Comparison of ENCODE assay signal across 26 mouse cellular contexts in the genomic region with DNA sequence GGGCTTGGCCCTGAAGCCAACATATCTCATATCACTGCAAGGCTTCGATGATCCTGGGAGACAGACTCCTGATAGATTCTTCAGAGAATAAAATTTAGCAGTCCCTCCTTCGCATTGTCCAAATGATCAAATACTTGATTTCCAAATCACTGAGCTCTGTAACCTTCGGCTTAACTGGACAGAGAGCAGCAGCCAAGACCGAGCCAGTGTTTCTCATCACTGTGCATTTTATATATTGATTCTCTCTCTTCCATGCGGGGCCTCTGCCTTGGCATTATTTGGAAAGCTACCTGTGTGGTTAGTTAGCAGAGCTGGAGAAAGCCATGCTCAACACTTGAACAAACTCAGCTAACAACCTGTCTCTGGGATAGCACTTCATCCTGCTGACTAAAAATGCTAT. TPM values are rescaled to one million over a fixed set of nuclear protein-coding genes. Genes with fewer than 3 reads are reported as not detected.
DNase-seq lines count a peak whose midpoint lies in the region; ATAC-seq lines count a peak whose summit lies in the region.
"Had no signal": no experiment of that assay in that cellular context is flagged by ENCODE, and none has a peak within 500 bp of the region (broad histone marks: within the 10 kb centered on the region; RNA-seq: fewer than 3 reads in every experiment).

No protein-coding gene starts in this region.

- intact Hi-C loops in heart, postnatal 14 days (cut with DNase I), result no loop called here

- no peak overlapping the region for H3K9ac ChIP-seq in heart, embryonic 11.5 days (ENCODE audit: low read depth, low read length)
- H3K9ac ChIP-seq in heart, embryonic 15.5 days, result no peak overlapping the region
- H3K9ac ChIP-seq in neural tube, embryonic 13.5 days, result no peak overlapping the region
- no peak overlapping the region for H3K9ac ChIP-seq in neural tube, embryonic 15.5 days (replicated peaks)
- H3K9ac ChIP-seq: embryonic facial prominence, embryonic 13.5 days; forebrain, embryonic 12.5 days; forebrain, embryonic 15.5 days; hindbrain, embryonic 15.5 days; intestine, embryonic 15.5 days had no signal

- no peaks in the 10 kb centered on the region for H3K27me3 ChIP-seq in heart, embryonic 11.5 days (ENCODE audit: control insufficient read depth, insufficient read depth, low read length)
- H3K27me3 ChIP-seq in heart, embryonic 15.5 days, result no peaks in the 10 kb centered on the region
- no peaks in the 10 kb centered on the region for H3K27me3 ChIP-seq in neural tube, embryonic 13.5 days
- H3K27me3 ChIP-seq in neural tube, embryonic 15.5 days (replicated peaks), result no peaks in the 10 kb centered on the region
- H3K27me3 ChIP-seq: embryonic facial prominence, embryonic 13.5 days; forebrain, embryonic 12.5 days; forebrain, embryonic 15.5 days; hindbrain, embryonic 15.5 days; intestine, embryonic 15.5 days had no signal

- ATAC-seq in heart, embryonic 11.5 days (replicated peaks; ENCODE audit: insufficient number of reproducible peaks, low FRiP score, low TSS enrichment), result no peak
- no peak for ATAC-seq in heart, embryonic 15.5 days (replicated peaks; ENCODE audit: insufficient number of reproducible peaks, insufficient read depth, low FRiP score, low read depth)
- no peak for ATAC-seq in neural tube, embryonic 13.5 days (ENCODE audit: low read depth)
- no peak for ATAC-seq in neural tube, embryonic 15.5 days (ENCODE audit: low FRiP score)
- ATAC-seq: CD4-positive, CD25-positive, alpha-beta regulatory T cell, adult 4 months; forebrain, embryonic 15.5 days; intestine, embryonic 15.5 days had no signal

- no peak for DNase-seq in heart, adult 18-20 months
- DNase-seq in heart, postnatal 14 days, result no peak
- no peak for DNase-seq in neural tube, embryonic 10.5 days (ENCODE audit: extremely low spot score, low spot score)
- DNase-seq in kidney, postnatal 10 days, result no peak
- DNase-seq: adrenal gland, postnatal 10 days; cerebellum, adult 11 months; cerebellum, adult 8-10 months; cerebellum, postnatal 10 days; cerebellum, postnatal 36 days; embryo, embryonic 11 days; gastrocnemius, postnatal 25 days; heart, adult 2 months; heart, postnatal 4 days; kidney, adult 11 months had no signal

- no peak overlapping the region for H3K4me3 ChIP-seq in heart, embryonic 11.5 days (ENCODE audit: low read depth, low read length)
- no peak overlapping the region for H3K4me3 ChIP-seq in heart, embryonic 15.5 days
- H3K4me3 ChIP-seq in neural tube, embryonic 13.5 days, result no peak overlapping the region
- H3K4me3 ChIP-seq in neural tube, embryonic 15.5 days (replicated peaks), result no peak overlapping the region
- H3K4me3 ChIP-seq: embryonic facial prominence, embryonic 10.5 days; embryonic facial prominence, embryonic 13.5 days; erythroblast, embryonic 14.5 days; forebrain, embryonic 12.5 days; forebrain, embryonic 15.5 days; heart, adult 2 months; hindbrain, embryonic 15.5 days; intestine, embryonic 15.5 days had no signal

- H3K4me2 ChIP-seq in heart, embryonic 11.5 days, result no peak overlapping the region
- no peak overlapping the region for H3K4me2 ChIP-seq in heart, embryonic 15.5 days
- H3K4me2 ChIP-seq in neural tube, embryonic 13.5 days, result no peak overlapping the region
- no peak overlapping the region for H3K4me2 ChIP-seq in neural tube, embryonic 15.5 days
- H3K4me2 ChIP-seq: embryonic facial prominence, embryonic 13.5 days; forebrain, embryonic 12.5 days; forebrain, embryonic 15.5 days; hindbrain, embryonic 15.5 days; intestine, embryonic 15.5 days had no signal

- H3K4me1 ChIP-seq in heart, embryonic 11.5 days (ENCODE audit: control insufficient read depth, insufficient read depth, low read length), result peaks cover 29% of the 10 kb centered on the region
- peaks cover 46% of the 10 kb centered on the region for H3K4me1 ChIP-seq in heart, embryonic 15.5 days (replicated peaks)
- peaks cover 56% of the 10 kb centered on the region for H3K4me1 ChIP-seq in neural tube, embryonic 13.5 days (replicated peaks)
- peaks cover 33% of the 10 kb centered on the region for H3K4me1 ChIP-seq in neural tube, embryonic 15.5 days

- no peaks in the 10 kb centered on the region for H3K36me3 ChIP-seq in heart, embryonic 11.5 days (ENCODE audit: control insufficient read depth, insufficient read depth, low read length)
- peaks cover 5% of the 10 kb centered on the region; the same call in 1 of the 2 replicates for H3K36me3 ChIP-seq in heart, embryonic 15.5 days
- H3K36me3 ChIP-seq in neural tube, embryonic 13.5 days, result peaks cover 7% of the 10 kb centered on the region
- H3K36me3 ChIP-seq in neural tube, embryonic 15.5 days, result peaks cover 6% of the 10 kb centered on the region; the same call in 1 of the 2 replicates
- H3K36me3 ChIP-seq: forebrain, embryonic 12.5 days; forebrain, embryonic 15.5 days had no signal

- 76% methylated on average over 5 of the region's 5 CpGs for WGBS in heart, embryonic 11.5 days (ENCODE audit: insufficient replicate concordance)
- WGBS in heart, embryonic 15.5 days, result 81% methylated on average over 5 of the region's 5 CpGs
- 96% methylated on average over 5 of the region's 5 CpGs for WGBS in neural tube, embryonic 13.5 days
- WGBS in neural tube, embryonic 15.5 days, result 90% methylated on average over 5 of the region's 5 CpGs

- H3K9me3 ChIP-seq in heart, embryonic 11.5 days (replicated peaks; ENCODE audit: control insufficient read depth, low read length), result no peaks in the 10 kb centered on the region
- no peaks in the 10 kb centered on the region for H3K9me3 ChIP-seq in heart, embryonic 15.5 days (replicated peaks)
- no peaks in the 10 kb centered on the region for H3K9me3 ChIP-seq in neural tube, embryonic 13.5 days
- no peaks in the 10 kb centered on the region for H3K9me3 ChIP-seq in neural tube, embryonic 15.5 days (replicated peaks)
- H3K9me3 ChIP-seq: embryonic facial prominence, embryonic 10.5 days; embryonic facial prominence, embryonic 13.5 days; forebrain, embryonic 12.5 days; forebrain, embryonic 15.5 days; hindbrain, embryonic 15.5 days; intestine, embryonic 15.5 days had no signal

- H3K27ac ChIP-seq in heart, embryonic 11.5 days (ENCODE audit: low read depth, low read length), result peak overlapping the region; percentile 17; the same call in 1 of the 2 replicates
- peak overlapping the region; percentile 31 for H3K27ac ChIP-seq in heart, embryonic 15.5 days
- H3K27ac ChIP-seq in neural tube, embryonic 13.5 days (replicated peaks), result peak overlapping the region; percentile 4; the same call in 1 of the 2 replicates
- H3K27ac ChIP-seq in neural tube, embryonic 15.5 days (replicated peaks), result peak overlapping the region; percentile 51; the same call in 1 of the 2 replicates
- H3K27ac ChIP-seq: embryonic facial prominence, embryonic 10.5 days; embryonic facial prominence, embryonic 13.5 days; forebrain, embryonic 12.5 days; forebrain, embryonic 15.5 days; heart, adult 2 months; hindbrain, embryonic 15.5 days; intestine, embryonic 15.5 days had no signal

RNA-seq across cellular contexts. Expression of a gene that starts 29.9 kb away (rescaled TPM):
- 46.6 and 53.8 TPM in 2 replicates for polyA plus RNA-seq in heart, embryonic 11.5 days (2014; fragmentation: Nextera tagmentation; extraction: Ambion mirVana)
- total RNA-seq in heart, adult 18-20 months (2021), result 10 to 100 TPM; 18.9 to 19.1 TPM
- polyA plus RNA-seq in heart, embryonic 15.5 days (2015; fragmentation: Nextera tagmentation; extraction: Ambion mirVana), result 40.1 and 45.3 TPM in 2 replicates
- total RNA-seq in heart, postnatal 14 days (2021), result 10 to 100 TPM; 27.1 to 35.7 TPM
- 51.0 and 51.6 TPM in 2 replicates for polyA plus RNA-seq in neural tube, embryonic 13.5 days (2015; fragmentation: Nextera tagmentation; extraction: Ambion mirVana)
- 41.5 and 42.8 TPM in 2 replicates for polyA plus RNA-seq in neural tube, embryonic 15.5 days (2015; fragmentation: Nextera tagmentation; extraction: Ambion mirVana)
